Mouse (Mus musculus): ENCODE measurements around the gene Cep97.

DNA sequence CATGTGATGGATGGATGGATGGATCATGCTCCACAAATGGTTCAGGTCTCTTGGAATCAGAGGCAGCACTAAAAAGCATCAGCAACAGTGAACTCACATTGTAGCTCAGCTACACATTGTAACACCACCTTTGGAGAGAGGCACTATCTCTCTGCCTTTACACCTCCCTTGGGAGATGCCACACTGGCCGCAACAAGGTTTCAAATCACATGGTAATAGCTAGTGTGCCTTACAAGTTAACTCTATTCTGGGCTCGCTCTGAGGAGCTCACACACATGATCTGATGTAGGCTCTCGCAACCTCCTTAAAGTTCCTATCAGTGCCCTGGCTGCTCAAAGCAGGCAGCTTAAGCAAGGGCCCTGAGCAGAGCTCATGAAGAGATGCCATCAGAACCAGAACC lies 84.2 kb downstream of the Cep97 start:
- TF ChIP-seq CTCF (IDR thresholded peaks at IDR 0.05; ENCODE audit: extremely low read depth, insufficient read length, insufficient replicate concordance, low read depth, low read length), result no peak
- no peak for TF ChIP-seq POLR2A (IDR thresholded peaks at IDR 0.05; ENCODE audit: low read depth, low read length)

All from small intestine, adult 2 months (tissue).